Mouse (Mus musculus) kidney, embryonic 14.5 days (tissue): ENCODE measurements around the gene 4930455H04Rik. TPM values are rescaled to one million over a fixed set of nuclear protein-coding genes. Genes with fewer than 3 reads are reported as not detected.

Experiments used
- ATAC-seq: fragments of 200-750 bp; cut with Nextera tagmentation; 2 replicates; pipeline ENCODE4 v1.8.0; 2017; ENCODE audit warnings: moderate number of reproducible peaks, mild to moderate bottlenecking, moderate TSS enrichment, moderate library complexity; ENCODE audit not compliant: low FRiP score, low TSS enrichment
- H3K27ac ChIP-seq: fragments of 300-500 bp; sonication (generic); 2 replicates; pipeline ENCODE4 v1.5.1; 2014; ENCODE audit warnings: low read depth, mild to moderate bottlenecking, low read length, moderate library complexity, mixed read lengths
- H3K27me3 ChIP-seq: fragments of 300-500 bp; sonication (generic); 2 replicates; pipeline ENCODE4 v1.6.1; 2014; ENCODE audit warnings: mild to moderate bottlenecking, low read length; ENCODE audit not compliant: control insufficient read depth, insufficient read depth
- H3K36me3 ChIP-seq: fragments of 300-500 bp; sonication (generic); 2 replicates; pipeline ENCODE4 v1.6.1; 2014; ENCODE audit warnings: low read length, mixed read lengths; ENCODE audit not compliant: control insufficient read depth, insufficient read depth
- H3K4me1 ChIP-seq: fragments of 300-500 bp; sonication (generic); 2 replicates; pipeline ENCODE4 v1.6.1; 2014; ENCODE audit warnings: low read length, mixed read lengths; ENCODE audit not compliant: control insufficient read depth, insufficient read depth
- H3K4me2 ChIP-seq: fragments of 300-500 bp; sonication (generic); replicated peaks from 2 replicates; pipeline ENCODE4 v1.6.1; 2014; ENCODE audit warnings: low read depth, mild to moderate bottlenecking, low read length
- H3K4me3 ChIP-seq: fragments of 300-500 bp; sonication (generic); 2 replicates; pipeline ENCODE4 v1.5.1; 2014; ENCODE audit warnings: mild to moderate bottlenecking, low read length
- H3K9ac ChIP-seq: fragments of 300-500 bp; sonication (generic); 2 replicates; pipeline ENCODE4 v1.6.1; 2014; ENCODE audit warnings: low read depth, mild to moderate bottlenecking, low read length, moderate library complexity
- H3K9me3 ChIP-seq: fragments of 300-500 bp; sonication (generic); 2 replicates; pipeline ENCODE4 v1.6.1; 2016; ENCODE audit warnings: low read length; ENCODE audit not compliant: control insufficient read depth
- WGBS: fragments of 180-500 bp; shearing (Covaris S2); extraction: QIAGEN DNeasy Blood & Tissue Kit; methylation state at CpG from one replicate; pipeline ENCODE4 v1.1.7; 2014; 5-methylcytosine and 5-hydroxymethylcytosine counted together
- polyA plus RNA-seq: library from polyadenylated mRNA; unstranded; fragments of >200 nt; fragmentation: Nextera tagmentation; extraction: Ambion mirVana; gene quantifications from 2 replicates; pipeline ENCODE4 v1.2.1, GENCODE M21; 2014

The 4930455H04Rik gene
- not detected in 2 replicates for polyA plus RNA-seq

DNA sequence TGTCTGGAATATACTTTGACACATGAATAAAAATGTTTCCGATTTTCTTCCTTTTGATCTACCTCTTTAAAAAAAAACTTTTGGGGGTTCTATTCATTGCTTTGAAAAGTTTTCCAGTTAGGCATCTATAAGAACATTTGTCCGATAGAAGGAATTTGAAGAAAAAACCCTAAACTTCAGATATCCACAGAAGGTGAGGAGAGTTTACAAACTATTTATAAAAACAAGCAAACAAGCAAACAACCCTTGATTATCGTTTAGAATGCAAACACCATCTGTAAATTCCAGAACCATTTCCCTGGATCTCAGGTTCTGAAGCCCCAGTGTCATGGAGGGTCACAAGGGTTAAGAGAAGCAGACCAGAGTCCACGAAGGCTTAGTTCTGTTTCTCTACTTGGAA lies at the start of gene 4930455H04Rik:
4930455H04Rik (plus strand) TSS at position 301 of the 400 bp plus-strand sequence.
- Histone ChIP-seq H3K36me3 (no peaks in the 10 kb centered on the region), H3K9ac (peak within 1 kb of the TSS; percentile 40; the same call in 1 of the 2 replicates), H3K4me2 (peak within 1 kb of the TSS; percentile 61), H3K9me3 (no peaks in the 10 kb centered on the region), H3K4me3 (peak within 1 kb of the TSS; percentile 36), H3K27me3 (no peaks in the 10 kb centered on the region), H3K4me1 (0 out of 2 replicates have a peak, but pooled peaks cover 6% of the 10 kb centered on the region), H3K27ac (no peak within 1 kb of the TSS)
- 66% methylated on average over 4 of the region's 4 CpGs for WGBS
- ATAC-seq: no peak

DNA sequence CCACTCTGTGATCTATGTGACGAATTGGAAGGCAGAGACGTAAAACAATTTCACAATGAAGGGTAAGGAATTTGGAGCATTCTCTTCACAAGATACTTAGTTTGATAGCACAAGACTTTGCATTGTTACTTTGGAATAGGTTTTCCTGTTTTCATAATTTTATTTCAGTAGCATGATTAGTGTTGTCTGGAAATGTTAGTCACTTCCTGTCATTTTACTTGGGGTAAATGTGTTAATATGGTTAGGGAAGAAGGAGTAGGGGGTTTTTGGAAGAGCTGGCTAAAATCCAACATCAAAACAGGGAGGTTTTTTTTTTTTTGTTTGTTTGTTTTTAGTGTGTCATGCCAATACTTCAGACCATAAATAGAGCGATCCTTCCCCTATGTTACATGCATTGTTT lies 46.5 kb upstream of the 4930455H04Rik start:
- no peak for ATAC-seq
- Histone ChIP-seq H3K9ac (no peak overlapping the region), H3K4me1 (no peaks in the 10 kb centered on the region), H3K9me3 (no peaks in the 10 kb centered on the region), H3K4me3 (no peak overlapping the region), H3K27ac (no peak overlapping the region), H3K36me3 (no peaks in the 10 kb centered on the region), H3K4me2 (no peak overlapping the region), H3K27me3 (no peaks in the 10 kb centered on the region)
- 81% methylated on average over 3 of the region's 3 CpGs for WGBS

DNA sequence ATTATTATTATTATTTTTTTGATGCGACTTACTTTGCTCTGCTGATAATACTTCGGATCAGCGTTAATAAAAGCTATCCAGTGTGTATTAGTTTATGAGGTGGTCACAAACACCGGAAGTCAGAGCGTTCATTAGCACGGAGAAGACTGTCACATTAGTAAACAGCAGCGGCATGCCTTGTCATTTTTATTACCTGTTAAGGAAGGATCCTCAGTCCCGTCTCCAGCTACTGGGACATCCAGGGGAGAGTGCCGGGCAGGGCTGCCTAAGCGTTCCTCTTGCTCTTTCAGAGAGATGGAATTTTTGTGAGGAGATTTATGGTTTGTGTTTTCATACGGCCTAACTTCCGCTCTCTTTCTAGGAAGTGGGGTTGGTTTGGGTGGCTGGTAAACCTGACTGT lies 45.0 kb upstream of the 4930455H04Rik start:
- Histone ChIP-seq H3K36me3 (no peaks in the 10 kb centered on the region), H3K27me3 (no peaks in the 10 kb centered on the region), H3K4me2 (no peak overlapping the region), H3K9ac (no peak overlapping the region), H3K9me3 (no peaks in the 10 kb centered on the region), H3K4me3 (no peak overlapping the region), H3K4me1 (no peaks in the 10 kb centered on the region), H3K27ac (no peak overlapping the region)
- WGBS: 49% methylated on average over 12 of the region's 12 CpGs
- ATAC-seq: no peak

- H3K27ac ChIP-seq: no peak overlapping the region
- WGBS: 87% methylated on average over 4 of the region's 4 CpGs
- H3K36me3 ChIP-seq: no peaks in the 10 kb centered on the region
- no peak overlapping the region for H3K4me2 ChIP-seq
- ATAC-seq: no peak
- no peaks in the 10 kb centered on the region for H3K4me1 ChIP-seq
- no peaks in the 10 kb centered on the region for H3K9me3 ChIP-seq
- H3K4me3 ChIP-seq: no peak overlapping the region
- no peak overlapping the region for H3K9ac ChIP-seq
- no peaks in the 10 kb centered on the region for H3K27me3 ChIP-seq
Observed at GRCm38 (mm10) chr3:116928994-116929393, 39.1 kb upstream of the 4930455H04Rik start.

- no peaks in the 10 kb centered on the region for H3K36me3 ChIP-seq
- ATAC-seq: no peak
- H3K9me3 ChIP-seq: no peaks in the 10 kb centered on the region
- H3K4me1 ChIP-seq: no peaks in the 10 kb centered on the region
- H3K27me3 ChIP-seq: no peaks in the 10 kb centered on the region
- 84% methylated on average over 1 of the region's 1 CpGs for WGBS
- H3K27ac ChIP-seq: no peak overlapping the region
- no peak overlapping the region for H3K4me2 ChIP-seq
- no peak overlapping the region for H3K9ac ChIP-seq
- H3K4me3 ChIP-seq: no peak overlapping the region
Observed at GRCm38 (mm10) chr3:116933158-116933557, 34.9 kb upstream of the 4930455H04Rik start.

DNA sequence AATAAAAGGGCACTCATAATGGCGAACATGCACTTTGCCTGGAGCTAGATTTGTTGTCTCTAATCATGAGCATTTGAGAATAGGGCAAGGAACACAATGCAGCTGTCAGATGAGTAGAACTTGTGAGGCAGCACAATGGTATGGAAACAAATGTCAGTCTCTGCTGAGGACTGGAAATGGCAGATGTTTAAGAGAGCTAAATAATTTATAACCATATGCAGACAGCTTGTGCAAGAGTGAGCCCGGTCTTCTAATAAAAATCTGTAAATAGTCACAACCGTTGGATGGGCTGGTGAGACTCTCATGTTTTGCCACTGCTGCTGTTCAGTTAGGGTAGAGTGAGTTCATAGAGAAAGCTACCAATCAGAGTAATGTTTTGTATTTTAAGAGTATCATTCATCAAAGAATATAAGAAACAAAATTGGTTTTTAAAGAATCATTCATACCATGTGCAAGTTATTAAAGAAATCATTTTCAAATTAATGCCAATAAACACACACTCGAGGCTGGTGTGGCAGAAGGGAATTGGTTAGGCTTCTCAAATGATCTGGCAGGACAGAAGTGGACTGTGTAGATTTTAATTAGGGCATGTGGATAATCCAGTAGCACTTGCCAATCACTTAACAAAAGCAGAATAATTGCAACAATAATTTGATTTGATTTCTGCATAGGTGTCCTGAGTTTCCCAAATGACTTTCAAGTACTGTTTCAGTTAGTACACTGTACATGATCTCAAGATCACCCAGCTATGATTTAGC lies 31.0 kb upstream of the 4930455H04Rik start:
- no peaks in the 10 kb centered on the region for H3K27me3 ChIP-seq
- H3K36me3 ChIP-seq: no peaks in the 10 kb centered on the region
- no peaks in the 10 kb centered on the region for H3K4me1 ChIP-seq
- 0 out of 2 replicates have a peak, but pooled peaks cover 2% of the 10 kb centered on the region for H3K9me3 ChIP-seq
- no peak for ATAC-seq
- H3K9ac ChIP-seq: no peak overlapping the region
- no peak overlapping the region for H3K27ac ChIP-seq
- no peak overlapping the region for H3K4me3 ChIP-seq
- 75% methylated on average over 4 of the region's 4 CpGs for WGBS
- H3K4me2 ChIP-seq: no peak overlapping the region

- no peak for ATAC-seq
- H3K27ac ChIP-seq: no peak overlapping the region
Observed at GRCm38 (mm10) chr3:116940804-116941558, 27.1 kb upstream of the 4930455H04Rik start.

GRCm38 (mm10) chr3:116941559-116942117 lies 26.4 kb upstream of the 4930455H04Rik start:
- H3K4me1 ChIP-seq: no peaks in the 10 kb centered on the region
- H3K9ac ChIP-seq: no peak overlapping the region
- no peak for ATAC-seq
- no peaks in the 10 kb centered on the region for H3K27me3 ChIP-seq
- 96% methylated on average over 1 of the region's 1 CpGs for WGBS
- no peaks in the 10 kb centered on the region for H3K36me3 ChIP-seq
- no peak overlapping the region for H3K27ac ChIP-seq
- H3K4me2 ChIP-seq: no peak overlapping the region
- H3K9me3 ChIP-seq: 0 out of 2 replicates have a peak, but pooled peaks cover 2% of the 10 kb centered on the region
- H3K4me3 ChIP-seq: no peak overlapping the region

More at GRCm38 (mm10) chr3:116940804-116941558, 27.1 kb upstream of the 4930455H04Rik start:
- H3K9me3 ChIP-seq: 0 out of 2 replicates have a peak, but pooled peaks cover 2% of the 10 kb centered on the region
- H3K9ac ChIP-seq: no peak overlapping the region
- H3K27me3 ChIP-seq: no peaks in the 10 kb centered on the region
- no peak overlapping the region for H3K4me2 ChIP-seq
- no peaks in the 10 kb centered on the region for H3K36me3 ChIP-seq
- H3K4me3 ChIP-seq: no peak overlapping the region
- no peaks in the 10 kb centered on the region for H3K4me1 ChIP-seq
- 63% methylated on average over 10 of the region's 10 CpGs for WGBS
